9 mouse cellular contexts compared by ENCODE assay signal in genomic region chr5:115155156-115155631, GRCm38 (mm10). TPM values are rescaled to one million over a fixed set of nuclear protein-coding genes. Genes with fewer than 3 reads are reported as not detected.
DNase-seq lines count a peak whose midpoint lies in the region; ATAC-seq and TF ChIP-seq lines count a peak whose summit lies in the region.
"Had no signal": no experiment of that assay in that cellular context is flagged by ENCODE, and none has a peak within 500 bp of the region (broad histone marks: within the 10 kb centered on the region; RNA-seq: fewer than 3 reads in every experiment).

No protein-coding gene starts in this region.

- H3K27me3 ChIP-seq in kidney, adult 2 months (replicated peaks; ENCODE audit: control insufficient read depth, insufficient read depth, low read length): no peaks in the 10 kb centered on the region
- H3K27me3 ChIP-seq in hindbrain, embryonic 11.5 days (ENCODE audit: control insufficient read depth, insufficient read depth, low read length): no peaks in the 10 kb centered on the region
- no peaks in the 10 kb centered on the region for H3K27me3 ChIP-seq in midbrain, embryonic 12.5 days

- H3K9me3 ChIP-seq in hindbrain, embryonic 11.5 days (ENCODE audit: control insufficient read depth, low read length): no peaks in the 10 kb centered on the region
- H3K9me3 ChIP-seq in midbrain, embryonic 12.5 days: no peaks in the 10 kb centered on the region

- H3K4me1 ChIP-seq in kidney, adult 2 months (ENCODE audit: control insufficient read depth, insufficient read depth, low read length): peaks cover 49% of the 10 kb centered on the region
- peaks cover 14% of the 10 kb centered on the region; the same call in 1 of the 2 replicates for H3K4me1 ChIP-seq in hindbrain, embryonic 11.5 days (replicated peaks; ENCODE audit: control insufficient read depth, insufficient read depth, low read length)
- H3K4me1 ChIP-seq in midbrain, embryonic 12.5 days: peaks cover 37% of the 10 kb centered on the region

- no peak for ATAC-seq in hindbrain, embryonic 11.5 days (ENCODE audit: low FRiP score)
- ATAC-seq in midbrain, embryonic 12.5 days (ENCODE audit: low FRiP score, low read depth): no peak
- ATAC-seq in monocyte, adult 5-6 weeks (replicated peaks; ENCODE audit: insufficient number of reproducible peaks, low FRiP score, low TSS enrichment, poor library complexity, severe bottlenecking): no peak

- H3K9ac ChIP-seq in hindbrain, embryonic 11.5 days (ENCODE audit: low read depth, low read length): peak overlapping the region; percentile 87
- H3K9ac ChIP-seq in midbrain, embryonic 12.5 days (replicated peaks): peak overlapping the region; percentile 50

- H3K27ac ChIP-seq in kidney, adult 2 months (ENCODE audit: insufficient read depth, low read depth, low read length): peak overlapping the region; percentile 67
- H3K27ac ChIP-seq in hindbrain, embryonic 11.5 days (ENCODE audit: low read depth, low read length): no peak overlapping the region
- 0 out of 2 replicates have a peak overlapping the region, but pooled peaks have one; percentile 20 for H3K27ac ChIP-seq in midbrain, embryonic 12.5 days (replicated peaks)

- DNase-seq in kidney, adult 2 months: no peak
- DNase-seq in kidney, postnatal 36 days: no peak
- DNase-seq in ZHBTc4 (ENCODE audit: low read depth, low spot score): peak; percentile 82
- DNase-seq in hindbrain, embryonic 11.5 days (ENCODE audit: low spot score): no peak
- no peak for DNase-seq in cerebellum, adult 11-12 months
- no peak for DNase-seq in cerebellum, adult 9-11 months

- 44% methylated on average over 13 of the region's 13 CpGs for WGBS in kidney, adult 2 months
- WGBS in hindbrain, embryonic 11.5 days: 76% methylated on average over 13 of the region's 13 CpGs
- 77% methylated on average over 13 of the region's 13 CpGs for WGBS in midbrain, embryonic 12.5 days

- TF ChIP-seq POLR2A in kidney, adult 2 months (IDR thresholded peaks at IDR 0.05; ENCODE audit: low read depth, low read length): no peak

- H3K4me3 ChIP-seq in kidney, adult 2 months (ENCODE audit: insufficient read depth, low read depth, low read length): peak overlapping the region; percentile 31
- no peak overlapping the region for H3K4me3 ChIP-seq in hindbrain, embryonic 11.5 days (ENCODE audit: low read depth, low read length)
- H3K4me3 ChIP-seq in midbrain, embryonic 12.5 days: peak overlapping the region; percentile 96; the same call in 1 of the 2 replicates

- peak overlapping the region; percentile 27 for H3K4me2 ChIP-seq in hindbrain, embryonic 11.5 days (replicated peaks; ENCODE audit: low read depth, low read length)
- H3K4me2 ChIP-seq in midbrain, embryonic 12.5 days (replicated peaks): peak overlapping the region; percentile 92

- no peak for TF ChIP-seq CTCF in kidney, adult 2 months (conservative IDR thresholded peaks at IDR 0.05; ENCODE audit: insufficient read depth, insufficient read length, low read depth, low read length)

- no peaks in the 10 kb centered on the region for H3K36me3 ChIP-seq in kidney, adult 2 months (ENCODE audit: control insufficient read depth, insufficient read depth, low read length)
- peaks cover 4% of the 10 kb centered on the region for H3K36me3 ChIP-seq in hindbrain, embryonic 11.5 days (ENCODE audit: control insufficient read depth, insufficient read depth, low read length)
- peaks cover 15% of the 10 kb centered on the region for H3K36me3 ChIP-seq in midbrain, embryonic 12.5 days

RNA-seq across cellular contexts. Expression of gene Mlec, which starts 2.8 kb away (rescaled TPM):
- polyA plus RNA-seq in kidney, adult 2 months (2012; rRNA removed): 202 and 209 TPM in 2 replicates
- polyA plus RNA-seq in hindbrain, embryonic 11.5 days (2014; fragmentation: Nextera tagmentation; extraction: Ambion mirVana): 41.2 and 44.1 TPM in 2 replicates
- 50.0 and 57.1 TPM in 2 replicates for polyA plus RNA-seq in midbrain, embryonic 12.5 days (2016; fragmentation: Nextera tagmentation; extraction: Ambion mirVana)
- 59.6 to 65.0 TPM (median 62.6 TPM) in 3 replicates for total RNA-seq in monocyte, adult 5-6 weeks (2017)

RNA-seq across cellular contexts. Expression of gene Unc119b, which starts 20.4 kb away (rescaled TPM):
- polyA plus RNA-seq in kidney, adult 2 months (2012; rRNA removed): 138 and 141 TPM in 2 replicates
- 46.8 and 57.2 TPM in 2 replicates for polyA plus RNA-seq in hindbrain, embryonic 11.5 days (2014; fragmentation: Nextera tagmentation; extraction: Ambion mirVana)
- 62.3 and 65.9 TPM in 2 replicates for polyA plus RNA-seq in midbrain, embryonic 12.5 days (2016; fragmentation: Nextera tagmentation; extraction: Ambion mirVana)
- total RNA-seq in monocyte, adult 5-6 weeks (2017): 10.1 to 27.7 TPM (median 18.6 TPM) in 3 replicates

RNA-seq across cellular contexts. Expression of gene Acads, which starts 36.0 kb away (rescaled TPM):
- 220 and 241 TPM in 2 replicates for polyA plus RNA-seq in kidney, adult 2 months (2012; rRNA removed)
- polyA plus RNA-seq in hindbrain, embryonic 11.5 days (2014; fragmentation: Nextera tagmentation; extraction: Ambion mirVana): 22.9 and 30.8 TPM in 2 replicates
- polyA plus RNA-seq in midbrain, embryonic 12.5 days (2016; fragmentation: Nextera tagmentation; extraction: Ambion mirVana): 38.1 and 38.5 TPM in 2 replicates
- total RNA-seq in monocyte, adult 5-6 weeks (2017): 10.4 to 19.1 TPM (median 15.8 TPM) in 3 replicates

RNA-seq across cellular contexts. Expression of gene Cabp1, which starts 39.0 kb away (rescaled TPM):
- polyA plus RNA-seq in kidney, adult 2 months (2012; rRNA removed): 1.7 and 2.6 TPM in 2 replicates
- 5.0 and 7.6 TPM in 2 replicates for polyA plus RNA-seq in hindbrain, embryonic 11.5 days (2014; fragmentation: Nextera tagmentation; extraction: Ambion mirVana)
- 2.3 and 3.6 TPM in 2 replicates for polyA plus RNA-seq in midbrain, embryonic 12.5 days (2016; fragmentation: Nextera tagmentation; extraction: Ambion mirVana)
- not detected in 3 replicates for total RNA-seq in monocyte, adult 5-6 weeks (2017)
- total RNA-seq: hematopoietic stem cell, adult 5-6 weeks had no signal

RNA-seq across cellular contexts. Expression of gene Gm10401, which starts 57.1 kb away (rescaled TPM):
- polyA plus RNA-seq in kidney, adult 2 months (2012; rRNA removed): not detected in 2 replicates
- polyA plus RNA-seq in hindbrain, embryonic 11.5 days (2014; fragmentation: Nextera tagmentation; extraction: Ambion mirVana): 24.9 and 34.4 TPM in 2 replicates
- 25.3 and 31.3 TPM in 2 replicates for polyA plus RNA-seq in midbrain, embryonic 12.5 days (2016; fragmentation: Nextera tagmentation; extraction: Ambion mirVana)
- total RNA-seq in monocyte, adult 5-6 weeks (2017): 0.75 TPM in 1 of 3 replicates, not detected in the others
- total RNA-seq: hematopoietic stem cell, adult 5-6 weeks had no signal
